Mouse (Mus musculus) hindbrain, embryonic 12.5 days (tissue): ENCODE results near the gene Fam193b. TPM values are rescaled to one million over a fixed set of nuclear protein-coding genes. Genes with fewer than 3 reads are reported as not detected.
"Not testable (repeated sequence)": the region's sequence is repeated elsewhere in the genome, so short reads cannot be mapped to it uniquely, and the experiment has no call there.

ENCODE experiments used
- ATAC-seq: fragments of 200-750 bp; cut with Nextera tagmentation; 2 replicates; pipeline ENCODE4 v1.8.0; 2017; ENCODE audit warnings: moderate TSS enrichment; ENCODE audit not compliant: low FRiP score
- H3K27ac ChIP-seq: fragments of 300-500 bp; sonication (generic); 2 replicates; pipeline ENCODE4 v1.5.1; 2016; ENCODE audit warnings: mild to moderate bottlenecking
- H3K27me3 ChIP-seq: fragments of 300-500 bp; sonication (generic); 2 replicates; pipeline ENCODE4 v1.6.1; 2016; ENCODE audit warnings: mild to moderate bottlenecking
- H3K36me3 ChIP-seq: fragments of 300-500 bp; sonication (generic); 2 replicates; pipeline ENCODE4 v1.6.1; 2016; ENCODE audit warnings: mild to moderate bottlenecking
- H3K4me1 ChIP-seq: fragments of 300-500 bp; sonication (generic); 2 replicates; pipeline ENCODE4 v1.6.1; 2016
- H3K4me2 ChIP-seq: fragments of 300-500 bp; sonication (generic); replicated peaks from 2 replicates; pipeline ENCODE4 v1.6.1; 2016; ENCODE audit warnings: mild to moderate bottlenecking
- H3K4me3 ChIP-seq: fragments of 300-500 bp; sonication (generic); 2 replicates; pipeline ENCODE4 v1.5.1; 2016; ENCODE audit warnings: mild to moderate bottlenecking
- H3K9ac ChIP-seq: fragments of 300-500 bp; sonication (generic); 2 replicates; pipeline ENCODE4 v1.6.1; 2016; ENCODE audit warnings: mild to moderate bottlenecking, moderate library complexity
- H3K9me3 ChIP-seq: fragments of 300-500 bp; sonication (generic); replicated peaks from 2 replicates; pipeline ENCODE4 v1.6.1; 2016; ENCODE audit warnings: mild to moderate bottlenecking
- WGBS: fragments of 180-500 bp; shearing (Covaris S2); methylation state at CpG from one replicate; pipeline ENCODE4 v1.1.7; 2016; 5-methylcytosine and 5-hydroxymethylcytosine counted together
- polyA plus RNA-seq: library from polyadenylated mRNA; unstranded; fragments of >200 nt; fragmentation: Nextera tagmentation; extraction: Ambion mirVana; gene quantifications from 2 replicates; pipeline ENCODE4 v1.2.1, GENCODE M21; 2016

Gene Fam193b
- polyA plus RNA-seq, 1 experiment from 2014 or later = 71.9 TPM

DNA sequence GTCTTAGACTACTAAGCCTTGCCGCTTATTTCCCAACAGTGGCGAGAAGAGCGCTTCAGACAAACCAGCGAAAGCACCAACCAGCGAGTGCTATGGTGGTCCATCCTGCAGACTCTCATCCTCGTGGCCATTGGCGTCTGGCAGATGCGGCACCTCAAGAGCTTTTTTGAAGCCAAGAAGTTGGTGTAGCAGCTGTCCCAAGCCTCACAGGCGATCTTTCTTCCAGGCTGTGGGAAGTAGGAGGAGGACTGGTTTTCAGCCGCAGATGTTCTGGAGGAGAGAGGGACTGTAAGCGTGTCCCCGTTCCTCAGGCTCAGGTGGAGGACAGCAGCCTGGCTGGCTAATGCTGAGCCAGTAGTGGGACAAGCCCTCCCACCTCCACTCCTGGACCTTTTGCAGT lies 25.9 kb upstream of the Fam193b start:
- WGBS = 97% methylated on average over 12 of the region's 12 CpGs
- Histone ChIP-seq H3K9me3 (no peaks in the 10 kb centered on the region), H3K27me3 (no peaks in the 10 kb centered on the region), H3K9ac (no peak overlapping the region), H3K4me2 (no peak overlapping the region), H3K4me1 (peaks cover 19% of the 10 kb centered on the region), H3K27ac (no peak overlapping the region), H3K4me3 (no peak overlapping the region), H3K36me3 (peaks cover 41% of the 10 kb centered on the region)
- ATAC-seq = no peak

DNA sequence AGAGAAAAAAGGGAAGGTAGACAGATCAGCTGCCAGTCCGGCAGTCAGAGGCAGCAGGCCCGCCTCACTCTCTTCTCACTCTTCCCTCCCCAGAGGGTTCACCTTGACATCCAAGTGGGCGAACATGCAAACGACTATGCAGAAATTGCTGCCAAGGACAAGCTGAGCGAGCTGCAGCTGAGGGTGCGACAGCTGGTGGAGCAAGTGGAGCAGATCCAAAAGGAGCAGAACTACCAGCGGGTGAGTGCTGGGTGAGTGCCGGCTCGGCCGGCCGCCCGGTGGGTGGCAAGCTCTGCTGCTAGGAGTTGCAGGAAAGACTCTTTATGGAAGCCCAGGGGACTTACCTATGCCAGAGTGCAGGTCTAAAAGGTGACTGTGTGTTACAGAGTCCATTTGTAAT lies 24.5 kb upstream of the Fam193b start:
- Histone ChIP-seq H3K9me3 (no peaks in the 10 kb centered on the region), H3K27me3 (peaks cover 4% of the 10 kb centered on the region), H3K4me1 (peaks cover 13% of the 10 kb centered on the region), H3K36me3 (peaks cover 41% of the 10 kb centered on the region), H3K9ac (no peak overlapping the region), H3K4me3 (no peak overlapping the region), H3K27ac (no peak overlapping the region), H3K4me2 (no peak overlapping the region)
- WGBS = 92% methylated on average over 12 of the region's 12 CpGs
- no peak for ATAC-seq

DNA sequence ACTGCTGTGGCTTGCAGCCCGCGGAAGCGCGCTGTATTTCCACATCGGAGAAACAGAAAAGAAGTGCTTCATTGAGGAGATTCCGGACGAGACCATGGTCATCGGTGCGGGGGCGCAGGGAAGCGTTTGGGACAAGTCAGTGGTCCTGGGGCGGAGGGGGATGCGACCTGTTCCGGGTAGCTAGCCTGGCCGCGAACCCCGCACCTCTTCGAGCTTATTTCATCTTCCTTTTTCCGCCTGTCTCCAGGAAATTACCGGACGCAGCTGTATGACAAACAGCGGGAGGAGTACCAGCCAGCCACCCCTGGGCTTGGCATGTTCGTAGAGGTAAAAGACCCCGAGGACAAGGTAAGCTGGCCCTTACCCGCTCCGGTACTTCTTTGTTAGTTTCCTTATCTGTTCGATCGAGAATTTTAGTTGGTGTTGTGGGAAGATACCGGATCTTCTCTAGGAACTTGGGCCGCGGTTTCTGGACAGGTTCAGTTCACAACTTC lies 22.4 kb upstream of the Fam193b start:
- peaks cover 4% of the 10 kb centered on the region for H3K27me3 ChIP-seq

DNA sequence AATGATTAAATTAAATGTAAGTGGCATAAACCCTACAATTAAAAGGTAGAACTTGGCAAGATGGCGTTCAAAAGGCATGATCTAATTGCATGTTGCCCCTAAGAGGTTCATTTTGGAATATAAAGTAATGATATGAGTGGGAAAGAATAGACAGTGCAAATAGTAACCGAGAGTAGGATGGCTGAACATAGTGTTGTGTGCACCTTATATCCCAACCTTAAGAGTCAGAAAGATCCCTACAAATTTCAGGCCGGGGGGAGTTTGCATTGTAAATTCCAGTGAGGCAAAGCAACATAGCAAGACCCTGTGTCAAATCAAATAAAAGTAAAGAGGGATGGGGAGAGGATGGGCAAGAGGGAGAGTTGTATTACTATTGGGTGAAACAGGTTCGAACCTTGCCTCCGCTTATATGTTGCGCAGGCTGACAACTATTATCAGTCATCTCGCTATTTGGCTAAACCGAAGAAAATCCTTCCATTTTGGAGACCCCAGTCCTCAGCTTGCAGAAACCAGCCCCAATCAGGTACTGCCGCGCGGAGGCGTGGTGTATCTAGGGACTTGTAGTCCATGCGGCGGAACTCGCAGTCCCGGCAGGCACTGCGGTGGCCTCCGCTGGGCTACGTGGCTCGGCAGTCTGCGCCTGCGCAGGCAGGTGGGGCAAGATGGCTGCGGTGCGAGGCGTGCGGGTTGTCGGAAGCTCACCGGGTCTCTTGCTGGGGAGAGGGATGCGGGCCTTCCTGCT lies 21.8 kb upstream of the Fam193b start:
- WGBS = 6% methylated on average over 29 of the region's 29 CpGs
- Histone ChIP-seq H3K27ac (peak overlapping the region; percentile 77), H3K9me3 (no peaks in the 10 kb centered on the region), H3K9ac (peak overlapping the region; percentile 84), H3K4me3 (peak overlapping the region; percentile 74), H3K4me1 (peaks cover 13% of the 10 kb centered on the region), H3K4me2 (peak overlapping the region; percentile 65), H3K36me3 (peaks cover 33% of the 10 kb centered on the region), H3K27me3 (peaks cover 4% of the 10 kb centered on the region)
- ATAC-seq = peak; percentile 99

More for the DNA sequence above, 22.4 kb upstream of the Fam193b start:
- H3K4me2 ChIP-seq = peak overlapping the region; percentile 65
- peaks cover 39% of the 10 kb centered on the region for H3K36me3 ChIP-seq
- peak overlapping the region; percentile 84 for H3K9ac ChIP-seq
- 1% methylated on average over 31 of the region's 31 CpGs for WGBS
- peaks cover 13% of the 10 kb centered on the region for H3K4me1 ChIP-seq
- peak overlapping the region; percentile 74 for H3K4me3 ChIP-seq
- H3K9me3 ChIP-seq = no peaks in the 10 kb centered on the region
- peak; percentile 50; the same call in 1 of the 2 replicates for ATAC-seq
- peak overlapping the region; percentile 77 for H3K27ac ChIP-seq

DNA sequence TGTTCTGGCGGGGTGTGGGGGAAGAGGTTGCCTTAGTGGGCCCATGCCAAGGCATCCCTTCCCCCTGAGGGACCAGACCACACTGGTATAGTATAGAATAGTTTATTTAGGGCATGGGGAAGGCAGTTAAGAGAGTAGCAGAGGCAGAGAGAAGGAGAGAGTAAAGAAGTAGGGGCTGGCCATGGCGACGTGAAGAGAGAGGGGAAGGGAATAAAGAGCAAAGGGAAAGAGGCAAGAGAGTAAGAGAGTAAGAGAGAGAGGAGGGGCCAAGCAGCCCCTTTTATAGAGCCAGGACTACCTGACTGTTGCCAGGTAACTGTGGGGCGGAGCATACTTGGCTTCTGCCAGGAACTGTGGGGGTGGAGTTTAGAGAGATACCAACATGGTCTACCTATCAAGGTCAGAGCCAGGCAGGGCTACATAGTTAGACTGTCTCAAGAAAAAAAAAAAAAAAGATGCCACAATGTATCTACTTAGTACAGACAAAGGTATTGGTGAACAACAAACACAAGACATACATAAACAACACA lies 21.1 kb upstream of the Fam193b start:
- peaks cover 4% of the 10 kb centered on the region for H3K27me3 ChIP-seq
- no peak overlapping the region for H3K4me3 ChIP-seq
- H3K9ac ChIP-seq = no peak overlapping the region
- no peaks in the 10 kb centered on the region for H3K9me3 ChIP-seq
- WGBS = 72% methylated on average over 4 of the region's 4 CpGs
- ATAC-seq = peak; percentile 15
- peaks cover 28% of the 10 kb centered on the region for H3K36me3 ChIP-seq
- peak overlapping the region; percentile 65; the same call in 1 of the 2 replicates for H3K4me2 ChIP-seq
- peaks cover 13% of the 10 kb centered on the region for H3K4me1 ChIP-seq
- H3K27ac ChIP-seq = no peak overlapping the region

DNA sequence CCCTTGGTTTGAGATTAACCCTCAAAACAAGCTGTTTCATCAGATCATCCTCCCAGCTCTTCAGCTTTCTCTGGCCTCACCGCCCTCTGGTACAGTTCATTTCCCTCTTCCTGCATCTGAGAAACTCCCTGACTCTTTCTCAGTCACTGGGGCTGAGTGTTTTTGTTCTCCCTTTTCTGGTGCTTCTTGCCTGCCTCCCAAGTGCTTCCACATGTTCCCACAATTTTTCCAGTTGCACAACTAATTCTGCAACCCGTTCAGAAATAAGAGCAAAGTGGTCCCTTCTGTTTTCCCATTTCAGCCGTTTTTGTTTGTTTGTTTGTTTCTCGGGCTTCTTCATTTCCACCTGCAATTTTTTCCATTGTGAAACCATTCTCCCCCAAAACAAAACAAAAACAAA lies 7.2 kb upstream of the Fam193b start:
- Histone ChIP-seq H3K9ac (no peak overlapping the region), H3K4me3 (no peak overlapping the region), H3K4me1 (no peaks in the 10 kb centered on the region), H3K9me3 (no peaks in the 10 kb centered on the region), H3K27me3 (no peaks in the 10 kb centered on the region), H3K4me2 (no peak overlapping the region), H3K36me3 (no peaks in the 10 kb centered on the region), H3K27ac (no peak overlapping the region)
- 76% methylated on average over 4 of the region's 4 CpGs for WGBS
- no peak for ATAC-seq

DNA sequence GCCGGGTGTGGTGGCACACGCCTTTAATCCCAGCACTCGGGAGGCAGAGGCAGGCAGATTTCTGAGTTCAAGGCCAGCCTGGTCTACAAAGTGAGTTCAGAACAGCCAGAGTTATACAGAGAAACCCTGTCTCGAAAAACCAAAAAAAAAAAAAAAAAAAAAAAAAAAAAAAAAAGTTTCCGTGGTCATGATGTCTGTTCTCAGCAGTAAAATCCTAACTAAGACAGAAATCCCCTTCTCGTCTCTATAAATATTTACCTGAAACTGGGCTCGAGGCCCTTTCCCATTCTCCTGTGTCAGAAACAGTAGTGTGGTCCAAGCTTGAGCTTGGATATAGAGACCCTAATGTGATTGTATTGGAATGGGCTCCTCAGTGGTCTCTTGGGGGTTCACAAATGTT lies 6.0 kb upstream of the Fam193b start:
- not testable (repeated sequence) for H3K36me3 ChIP-seq, H3K4me1 ChIP-seq, H3K27me3 ChIP-seq, ATAC-seq, H3K9ac ChIP-seq, H3K4me2 ChIP-seq, H3K4me3 ChIP-seq, H3K9me3 ChIP-seq, H3K27ac ChIP-seq
- 87% methylated on average over 7 of the region's 7 CpGs for WGBS

DNA sequence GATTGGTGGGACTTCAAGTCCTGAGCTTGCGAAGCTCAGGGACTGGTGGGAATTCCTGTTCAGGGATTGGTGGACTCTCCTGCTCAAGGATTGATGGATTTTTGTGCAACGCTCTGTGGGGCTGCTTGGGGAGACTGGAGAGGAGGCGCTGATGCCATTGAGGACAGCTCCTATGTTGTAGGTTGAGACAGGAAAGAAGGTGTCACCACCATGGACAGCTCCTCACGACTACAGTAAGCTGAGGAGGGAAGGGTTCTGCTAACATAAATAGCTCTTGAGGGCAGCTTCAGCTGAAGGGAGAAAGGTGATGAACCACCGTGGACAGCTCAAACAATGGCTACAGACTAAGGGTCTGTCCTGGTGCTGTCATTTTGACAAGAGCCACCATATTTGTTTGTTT lies 5.0 kb upstream of the Fam193b start:
- Histone ChIP-seq H3K27ac (no peak overlapping the region), H3K4me3 (no peak overlapping the region), H3K9me3 (no peaks in the 10 kb centered on the region), H3K36me3 (no peaks in the 10 kb centered on the region), H3K4me1 (peaks cover 8% of the 10 kb centered on the region), H3K4me2 (no peak overlapping the region), H3K9ac (no peak overlapping the region), H3K27me3 (no peaks in the 10 kb centered on the region)
- ATAC-seq = no peak
- 59% methylated on average over 5 of the region's 5 CpGs for WGBS

DNA sequence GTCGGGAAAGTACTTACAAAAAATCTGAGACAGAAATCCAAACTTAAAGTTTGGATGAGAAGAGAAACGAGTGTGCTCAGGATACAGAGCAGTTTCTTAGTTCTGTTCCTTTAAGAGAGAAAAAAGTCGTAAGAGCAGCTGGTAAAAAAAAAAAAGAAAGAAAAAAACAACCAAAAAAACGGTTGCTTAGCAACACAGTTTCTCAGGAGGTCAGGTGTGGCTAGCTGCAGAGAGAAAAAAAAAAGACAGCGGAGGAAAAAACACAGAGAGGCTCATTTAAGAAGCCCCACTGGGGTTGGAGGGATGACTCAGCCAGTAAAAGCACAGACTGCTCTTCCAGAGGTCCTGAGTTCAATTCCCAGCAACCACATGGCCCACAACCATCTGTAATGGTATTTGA lies 3.4 kb upstream of the Fam193b start:
- Histone ChIP-seq H3K36me3 (no peaks in the 10 kb centered on the region), H3K4me1 (peaks cover 16% of the 10 kb centered on the region), H3K27ac (no peak overlapping the region), H3K27me3 (no peaks in the 10 kb centered on the region), H3K9me3 (no peaks in the 10 kb centered on the region), H3K4me2 (no peak overlapping the region), H3K4me3 (no peak overlapping the region), H3K9ac (no peak overlapping the region)
- ATAC-seq = no peak
- 69% methylated on average over 5 of the region's 5 CpGs for WGBS

DNA sequence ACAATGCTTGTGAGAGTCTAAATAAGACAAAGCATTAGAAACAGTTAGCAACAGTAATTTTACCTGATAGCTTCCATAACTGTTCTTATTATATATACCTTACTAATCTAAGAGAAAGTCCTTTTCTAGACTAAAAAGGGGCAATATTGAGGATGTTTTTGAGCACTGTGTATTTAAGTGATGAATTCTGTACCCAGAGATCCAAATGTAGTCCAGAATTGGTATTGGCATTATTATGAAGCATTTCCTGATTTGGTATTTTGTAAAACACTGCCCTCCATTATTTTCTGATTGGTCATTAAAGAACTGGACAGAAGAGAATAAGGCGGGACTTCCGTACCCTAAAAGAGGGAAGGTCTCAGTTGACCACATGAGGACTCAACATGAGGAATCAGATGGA lies 2.5 kb upstream of the Fam193b start, which contains the start of gene Tmed9:
Gene Tmed9, plus strand, starts transcription at position 301 of the 400 bp plus-strand sequence.
- no peak for ATAC-seq

DNA sequence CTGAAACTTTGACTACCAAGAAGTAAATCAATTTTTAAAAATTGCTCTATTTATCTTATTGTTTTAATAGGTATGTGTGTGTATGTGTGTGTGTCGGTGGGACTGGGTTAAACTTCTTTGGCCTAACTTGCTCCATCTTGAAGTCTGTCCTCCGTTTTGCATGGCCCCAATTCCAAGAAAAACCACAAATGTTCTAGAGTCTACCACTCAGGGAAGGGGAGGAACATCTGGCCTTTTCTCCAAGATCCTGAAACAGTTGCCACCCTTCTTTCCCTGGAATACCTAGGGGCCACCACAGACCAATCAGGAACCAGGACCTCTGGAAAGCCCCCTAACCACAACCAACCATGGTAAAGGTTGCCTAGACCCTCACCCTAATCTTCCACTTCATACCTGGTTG lies 1.1 kb upstream of the Fam193b start:
- Histone ChIP-seq H3K9me3 (no peaks in the 10 kb centered on the region), H3K36me3 (0 out of 2 replicates have a peak, but pooled peaks cover 5% of the 10 kb centered on the region), H3K9ac (no peak overlapping the region), H3K4me2 (peak overlapping the region; percentile 95), H3K4me3 (no peak overlapping the region), H3K27me3 (no peaks in the 10 kb centered on the region), H3K27ac (no peak overlapping the region), H3K4me1 (peaks cover 25% of the 10 kb centered on the region)
- WGBS = 88% methylated on average over 2 of the region's 2 CpGs
- no peak for ATAC-seq

More for the DNA sequence above, 2.5 kb upstream of the Fam193b start, which contains the start of gene Tmed9:
- H3K36me3 ChIP-seq = no peaks in the 10 kb centered on the region
- H3K27me3 ChIP-seq = no peaks in the 10 kb centered on the region
- no peaks in the 10 kb centered on the region for H3K9me3 ChIP-seq
- no peak within 1 kb of the TSS for H3K4me2 ChIP-seq
- H3K4me1 ChIP-seq = peaks cover 21% of the 10 kb centered on the region
- no peak within 1 kb of the TSS for H3K9ac ChIP-seq
- 96% methylated on average over 2 of the region's 2 CpGs for WGBS
- no peak within 1 kb of the TSS for H3K27ac ChIP-seq
- H3K4me3 ChIP-seq = no peak within 1 kb of the TSS

DNA sequence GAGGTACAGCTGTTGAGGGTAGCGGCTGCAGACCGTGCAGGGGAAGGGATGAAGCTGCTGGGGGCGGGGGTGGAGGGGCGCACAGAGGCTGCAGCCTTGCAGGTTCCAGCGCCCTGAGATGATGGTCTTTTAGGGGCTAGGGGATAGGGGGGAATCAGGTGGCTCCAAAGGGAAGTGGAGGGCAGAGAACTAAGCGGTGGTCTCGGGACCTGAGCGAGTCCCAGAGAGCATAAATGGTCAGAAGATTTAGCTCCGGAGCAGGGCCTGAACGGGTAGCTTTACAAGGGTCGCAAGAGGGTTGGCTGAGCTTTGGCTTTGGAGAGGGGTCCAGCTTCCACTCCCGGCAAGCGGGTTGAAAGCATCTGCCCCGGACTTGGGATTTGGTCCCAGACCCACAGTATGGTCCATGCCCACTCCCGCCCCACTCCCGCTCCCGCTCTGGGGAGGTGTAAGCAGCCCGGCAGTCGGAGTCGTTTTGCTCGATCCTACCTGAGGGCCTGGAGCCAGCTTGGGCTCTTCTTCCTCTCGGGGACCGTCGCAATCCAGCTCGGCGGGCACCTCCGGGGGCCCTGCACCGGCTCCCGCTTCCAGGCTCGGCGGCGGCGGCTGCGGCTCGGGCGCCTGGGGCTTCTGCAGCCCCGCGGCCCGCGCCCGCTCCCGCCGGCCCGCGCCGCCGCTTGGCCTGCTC lies 490 bp downstream of the Fam193b start:
- Histone ChIP-seq H3K36me3 (peaks cover 12% of the 10 kb centered on the region; the same call in 1 of the 2 replicates), H3K9me3 (no peaks in the 10 kb centered on the region), H3K4me3 (peak overlapping the region; percentile 97), H3K9ac (peak overlapping the region; percentile 99), H3K27me3 (no peaks in the 10 kb centered on the region), H3K4me1 (peaks cover 25% of the 10 kb centered on the region), H3K27ac (peak overlapping the region; percentile 93), H3K4me2 (peak overlapping the region; percentile 95)
- 0% methylated on average over 45 of the region's 47 CpGs for WGBS
- peak; percentile 86 for ATAC-seq
